Mouse (Mus musculus): ENCODE results near the gene Ube2m. TPM values are rescaled to one million over a fixed set of nuclear protein-coding genes. Genes with fewer than 3 reads are reported as not detected.
"Not testable (repeated sequence)": the region's sequence is repeated elsewhere in the genome, so short reads cannot be mapped to it uniquely, and the experiment has no call there.

The Ube2m gene
- 151 and 180 TPM in 2 replicates for polyA plus RNA-seq (2014; fragmentation: Nextera tagmentation; extraction: Ambion mirVana)

GRCm38 (mm10) chr7:13037901-13038555, at the start of gene Ube2m:
Gene Ube2m, minus strand, starts transcription at chr7:13038275.
- WGBS: under 1% methylated on average over 62 of the region's 65 CpGs
- H3K27ac ChIP-seq (replicated peaks in 1 of 2; ENCODE audit: control insufficient read depth in 1 of 2, insufficient read depth in 1 of 2, low read depth in 2 of 2, low read length in 2 of 2): peak within 1 kb of the TSS; percentile 98 to 100
- 0 out of 2 replicates have a peak, but pooled peaks cover under 1% of the 10 kb centered on the region for H3K9me3 ChIP-seq (ENCODE audit: control insufficient read depth, low read length)
- peaks cover 9% of the 10 kb centered on the region for H3K27me3 ChIP-seq (ENCODE audit: control insufficient read depth, insufficient read depth, low read length)
- H3K4me2 ChIP-seq (ENCODE audit: low read length): peak within 1 kb of the TSS; percentile 83
- H3K36me3 ChIP-seq (ENCODE audit: control insufficient read depth, insufficient read depth, low read length): peaks cover 23% of the 10 kb centered on the region
- peaks cover 11 to 35% of the 10 kb centered on the region in 2 experiments for H3K4me1 ChIP-seq (ENCODE audit: control insufficient read depth in 2 of 2, insufficient read depth in 2 of 2, low read length in 2 of 2)
- ATAC-seq (ENCODE audit: insufficient number of reproducible peaks, insufficient read depth, low FRiP score, low read depth): peak; percentile 92
- peak within 1 kb of the TSS; percentile 85 to 92 for H3K4me3 ChIP-seq (ENCODE audit: control insufficient read depth in 1 of 2, insufficient read depth in 1 of 2, low read depth in 1 of 2, low read length in 2 of 2)
- peak within 1 kb of the TSS; percentile 97 for H3K9ac ChIP-seq (ENCODE audit: low read length)

GRCm38 (mm10) chr7:13072293-13072692, 34.2 kb upstream of the Ube2m start:
- ATAC-seq (ENCODE audit: insufficient number of reproducible peaks, insufficient read depth, low FRiP score, low read depth): no peak
- WGBS: 46% methylated on average over 5 of the region's 5 CpGs
- Histone ChIP-seq H3K27ac (replicated peaks in 1 of 2; ENCODE audit: control insufficient read depth in 1 of 2, insufficient read depth in 1 of 2, low read depth in 2 of 2, low read length in 2 of 2) (no peak overlapping the region), H3K4me2 (ENCODE audit: low read length) (no peak overlapping the region), H3K4me1 (ENCODE audit: control insufficient read depth in 2 of 2, insufficient read depth in 2 of 2, low read length in 2 of 2) (no peaks in the 10 kb centered on the region), H3K27me3 (ENCODE audit: control insufficient read depth, insufficient read depth, low read length) (no peaks in the 10 kb centered on the region), H3K9me3 (ENCODE audit: control insufficient read depth, low read length) (no peaks in the 10 kb centered on the region), H3K36me3 (ENCODE audit: control insufficient read depth, insufficient read depth, low read length) (no peaks in the 10 kb centered on the region), H3K9ac (ENCODE audit: low read length) (no peak overlapping the region), H3K4me3 (ENCODE audit: control insufficient read depth in 1 of 2, insufficient read depth in 1 of 2, low read depth in 1 of 2, low read length in 2 of 2) (no peak overlapping the region)

- WGBS: 66% methylated on average over 2 of the region's 2 CpGs
- H3K4me3 ChIP-seq (ENCODE audit: control insufficient read depth in 1 of 2, insufficient read depth in 1 of 2, low read depth in 1 of 2, low read length in 2 of 2); H3K27me3 ChIP-seq (ENCODE audit: control insufficient read depth, insufficient read depth, low read length); ATAC-seq (ENCODE audit: insufficient number of reproducible peaks, insufficient read depth, low FRiP score, low read depth); H3K27ac ChIP-seq (replicated peaks in 1 of 2; ENCODE audit: control insufficient read depth in 1 of 2, insufficient read depth in 1 of 2, low read depth in 2 of 2, low read length in 2 of 2); H3K36me3 ChIP-seq (ENCODE audit: control insufficient read depth, insufficient read depth, low read length); H3K9me3 ChIP-seq (ENCODE audit: control insufficient read depth, low read length); H3K4me1 ChIP-seq (ENCODE audit: control insufficient read depth in 2 of 2, insufficient read depth in 2 of 2, low read length in 2 of 2); H3K9ac ChIP-seq (ENCODE audit: low read length); H3K4me2 ChIP-seq (ENCODE audit: low read length): not testable (repeated sequence)
These were observed 25.3 kb upstream of the Ube2m start for GRCm38 (mm10) chr7:13063399-13063798.

- WGBS: 88% methylated on average over 9 of the region's 9 CpGs
- no peak overlapping the region for H3K4me2 ChIP-seq (ENCODE audit: low read length)
These were observed 21.5 kb upstream of the Ube2m start for GRCm38 (mm10) chr7:13059536-13059935.

GRCm38 (mm10) chr7:13056913-13057700, 19.0 kb upstream of the Ube2m start:
- 60% methylated on average over 8 of the region's 8 CpGs for WGBS
- H3K36me3 ChIP-seq (ENCODE audit: control insufficient read depth, insufficient read depth, low read length): no peaks in the 10 kb centered on the region
- ATAC-seq (ENCODE audit: insufficient number of reproducible peaks, insufficient read depth, low FRiP score, low read depth): no peak

More at GRCm38 (mm10) chr7:13059536-13059935, 21.5 kb upstream of the Ube2m start:
- Histone ChIP-seq H3K36me3 (ENCODE audit: control insufficient read depth, insufficient read depth, low read length) (no peaks in the 10 kb centered on the region), H3K4me3 (ENCODE audit: control insufficient read depth in 1 of 2, insufficient read depth in 1 of 2, low read depth in 1 of 2, low read length in 2 of 2) (no peak overlapping the region), H3K27ac (replicated peaks in 1 of 2; ENCODE audit: control insufficient read depth in 1 of 2, insufficient read depth in 1 of 2, low read depth in 2 of 2, low read length in 2 of 2) (no peak overlapping the region), H3K9ac (ENCODE audit: low read length) (no peak overlapping the region), H3K9me3 (ENCODE audit: control insufficient read depth, low read length) (peaks cover 3% of the 10 kb centered on the region; the same call in 1 of the 2 replicates), H3K4me1 (ENCODE audit: control insufficient read depth in 2 of 2, insufficient read depth in 2 of 2, low read length in 2 of 2) (no peaks in the 10 kb centered on the region), H3K27me3 (ENCODE audit: control insufficient read depth, insufficient read depth, low read length) (no peaks in the 10 kb centered on the region)
- ATAC-seq (ENCODE audit: insufficient number of reproducible peaks, insufficient read depth, low FRiP score, low read depth): no peak

GRCm38 (mm10) chr7:13054287-13055010, 16.4 kb upstream of the Ube2m start, which contains the start of gene Mzf1:
Gene Mzf1, minus strand, starts transcription at chr7:13054764.
- H3K27me3 ChIP-seq (ENCODE audit: control insufficient read depth, insufficient read depth, low read length): no peaks in the 10 kb centered on the region
- under 1% methylated on average over 41 of the region's 41 CpGs for WGBS
- peaks cover 0 to 4% of the 10 kb centered on the region in 2 experiments; a peak in 1 of 4 replicates for H3K4me1 ChIP-seq (ENCODE audit: control insufficient read depth in 2 of 2, insufficient read depth in 2 of 2, low read length in 2 of 2)
- peak within 1 kb of the TSS; percentile 64 to 92 for H3K4me3 ChIP-seq (ENCODE audit: control insufficient read depth in 1 of 2, insufficient read depth in 1 of 2, low read depth in 1 of 2, low read length in 2 of 2)
- ATAC-seq (ENCODE audit: insufficient number of reproducible peaks, insufficient read depth, low FRiP score, low read depth): peak; percentile 93
- H3K4me2 ChIP-seq (ENCODE audit: low read length): peak within 1 kb of the TSS; percentile 69
- H3K9me3 ChIP-seq (ENCODE audit: control insufficient read depth, low read length): no peaks in the 10 kb centered on the region
- 0 out of 2 replicates have a peak, but pooled peaks cover 4% of the 10 kb centered on the region for H3K36me3 ChIP-seq (ENCODE audit: control insufficient read depth, insufficient read depth, low read length)
- peak within 1 kb of the TSS; percentile 77 for H3K9ac ChIP-seq (ENCODE audit: low read length)
- peak within 1 kb of the TSS; percentile 80 to 90 for H3K27ac ChIP-seq (replicated peaks in 1 of 2; ENCODE audit: control insufficient read depth in 1 of 2, insufficient read depth in 1 of 2, low read depth in 2 of 2, low read length in 2 of 2)

More at GRCm38 (mm10) chr7:13056913-13057700, 19.0 kb upstream of the Ube2m start:
- Histone ChIP-seq H3K4me3 (ENCODE audit: control insufficient read depth in 1 of 2, insufficient read depth in 1 of 2, low read depth in 1 of 2, low read length in 2 of 2) (no peak overlapping the region), H3K4me2 (ENCODE audit: low read length) (no peak overlapping the region), H3K9ac (ENCODE audit: low read length) (no peak overlapping the region), H3K9me3 (ENCODE audit: control insufficient read depth, low read length) (no peaks in the 10 kb centered on the region), H3K27ac (replicated peaks in 1 of 2; ENCODE audit: control insufficient read depth in 1 of 2, insufficient read depth in 1 of 2, low read depth in 2 of 2, low read length in 2 of 2) (no peak overlapping the region), H3K4me1 (ENCODE audit: control insufficient read depth in 2 of 2, insufficient read depth in 2 of 2, low read length in 2 of 2) (peaks cover 0 to 4% of the 10 kb centered on the region in 2 experiments; a peak in 1 of 4 replicates), H3K27me3 (ENCODE audit: control insufficient read depth, insufficient read depth, low read length) (no peaks in the 10 kb centered on the region)

- H3K4me1 ChIP-seq (ENCODE audit: control insufficient read depth in 2 of 2, insufficient read depth in 2 of 2, low read length in 2 of 2): peaks cover 0 to 4% of the 10 kb centered on the region in 2 experiments; a peak in 1 of 4 replicates
These were observed 15.8 kb upstream of the Ube2m start for GRCm38 (mm10) chr7:13053961-13054286.

More at GRCm38 (mm10) chr7:13053961-13054286, 15.8 kb upstream of the Ube2m start:
- WGBS: 3% methylated on average over 15 of the region's 15 CpGs
- H3K9me3 ChIP-seq (ENCODE audit: control insufficient read depth, low read length): no peaks in the 10 kb centered on the region
- H3K4me2 ChIP-seq (ENCODE audit: low read length): peak overlapping the region; percentile 69
- H3K27me3 ChIP-seq (ENCODE audit: control insufficient read depth, insufficient read depth, low read length): no peaks in the 10 kb centered on the region
- no peak for ATAC-seq (ENCODE audit: insufficient number of reproducible peaks, insufficient read depth, low FRiP score, low read depth)
- peak overlapping the region in 1 of 2 experiments; percentile 80; a peak in 2 of 4 replicates for H3K27ac ChIP-seq (replicated peaks in 1 of 2; ENCODE audit: control insufficient read depth in 1 of 2, insufficient read depth in 1 of 2, low read depth in 2 of 2, low read length in 2 of 2)
- H3K36me3 ChIP-seq (ENCODE audit: control insufficient read depth, insufficient read depth, low read length): 0 out of 2 replicates have a peak, but pooled peaks cover 4% of the 10 kb centered on the region
- H3K9ac ChIP-seq (ENCODE audit: low read length): peak overlapping the region; percentile 77
- peak overlapping the region; percentile 64 to 92 for H3K4me3 ChIP-seq (ENCODE audit: control insufficient read depth in 1 of 2, insufficient read depth in 1 of 2, low read depth in 1 of 2, low read length in 2 of 2)
